Mouse (Mus musculus) heart, embryonic 11.5 days (tissue): ENCODE measurements at regions not wholly inside any gene's neighbourhood (a gene's known extent, or its start where the extent isn't known, plus 50 kb on each side); places are given as distances from the start of the nearest gene placed in this dataset.
A peak's percentile ranks its signal among the peaks of the same experiment; 100 is the strongest.
"Not testable (repeated sequence)": the region's sequence is repeated elsewhere in the genome, so short reads cannot be mapped to it uniquely, and the experiment has no call there.

Experiments
- ATAC-seq: fragments of 200-750 bp; cut with Nextera tagmentation; replicated peaks from 2 replicates; pipeline ENCODE4 v1.8.0; 2017; ENCODE audit warnings: moderate library complexity; ENCODE audit not compliant: insufficient number of reproducible peaks, low FRiP score, low TSS enrichment
- H3K27ac ChIP-seq: fragments of 300-500 bp; sonication (generic); 2 replicates; pipeline ENCODE4 v1.5.1; 2014; ENCODE audit warnings: mild to moderate bottlenecking, low read depth, low read length
- H3K27me3 ChIP-seq: fragments of 300-500 bp; sonication (generic); 2 replicates; pipeline ENCODE4 v1.6.1; 2014; ENCODE audit warnings: mild to moderate bottlenecking, low read length, mixed read lengths; ENCODE audit not compliant: control insufficient read depth, insufficient read depth
- H3K36me3 ChIP-seq: fragments of 300-500 bp; sonication (generic); 2 replicates; pipeline ENCODE4 v1.6.1; 2014; ENCODE audit warnings: mild to moderate bottlenecking, low read length, moderate library complexity, mixed read lengths; ENCODE audit not compliant: control insufficient read depth, insufficient read depth
- H3K4me1 ChIP-seq: fragments of 300-500 bp; sonication (generic); 2 replicates; pipeline ENCODE4 v1.6.1; 2014; ENCODE audit warnings: low read length; ENCODE audit not compliant: control insufficient read depth, insufficient read depth
- H3K4me2 ChIP-seq: fragments of 300-500 bp; sonication (generic); 2 replicates; pipeline ENCODE4 v1.6.1; 2014; ENCODE audit warnings: mild to moderate bottlenecking, moderate library complexity
- H3K4me3 ChIP-seq: fragments of 300-500 bp; sonication (generic); 2 replicates; pipeline ENCODE4 v1.5.1; 2014; ENCODE audit warnings: low read depth, low read length
- H3K9ac ChIP-seq: fragments of 300-500 bp; sonication (generic); 2 replicates; pipeline ENCODE4 v1.6.1; 2014; ENCODE audit warnings: mild to moderate bottlenecking, low read depth, low read length, moderate library complexity
- H3K9me3 ChIP-seq: fragments of 300-500 bp; sonication (generic); replicated peaks from 2 replicates; pipeline ENCODE4 v1.6.1; 2016; ENCODE audit warnings: low read length; ENCODE audit not compliant: control insufficient read depth
- WGBS: fragments of 180-500 bp; shearing (Covaris S2); extraction: QIAGEN DNeasy Blood & Tissue Kit; methylation state at CpG from one replicate; pipeline ENCODE4 v1.1.7; 2014; ENCODE audit not compliant: insufficient replicate concordance; 5-methylcytosine and 5-hydroxymethylcytosine counted together

DNA sequence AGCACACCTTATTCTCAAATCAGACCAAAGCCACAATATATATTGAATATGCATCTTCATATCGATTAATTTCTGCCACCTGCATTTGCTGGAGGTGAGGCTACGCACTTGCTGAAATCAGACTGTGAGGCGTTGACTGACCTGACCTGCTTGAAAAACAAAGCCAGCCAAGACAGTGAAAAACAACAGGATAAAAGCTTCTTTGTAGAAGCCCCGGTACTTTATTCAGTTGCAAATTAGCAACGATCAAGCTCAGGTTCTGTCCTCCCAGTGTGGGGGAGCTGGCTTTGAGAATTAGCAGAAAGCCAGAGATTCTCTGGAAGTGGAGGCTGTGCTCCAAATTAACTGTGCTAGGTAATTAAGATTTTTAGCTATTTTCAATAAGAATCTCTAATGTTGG lies 100.6 kb downstream of the Vmn2r79 start:
- Histone ChIP-seq H3K4me2 (no peak overlapping the region), H3K9ac (no peak overlapping the region), H3K9me3 (0 out of 2 replicates have a peak, but pooled peaks cover 4% of the 10 kb centered on the region), H3K4me1 (no peaks in the 10 kb centered on the region), H3K27me3 (no peaks in the 10 kb centered on the region), H3K4me3 (no peak overlapping the region), H3K27ac (no peak overlapping the region), H3K36me3 (no peaks in the 10 kb centered on the region)
- 77% methylated on average over 5 of the region's 5 CpGs for WGBS
- no peak for ATAC-seq

DNA sequence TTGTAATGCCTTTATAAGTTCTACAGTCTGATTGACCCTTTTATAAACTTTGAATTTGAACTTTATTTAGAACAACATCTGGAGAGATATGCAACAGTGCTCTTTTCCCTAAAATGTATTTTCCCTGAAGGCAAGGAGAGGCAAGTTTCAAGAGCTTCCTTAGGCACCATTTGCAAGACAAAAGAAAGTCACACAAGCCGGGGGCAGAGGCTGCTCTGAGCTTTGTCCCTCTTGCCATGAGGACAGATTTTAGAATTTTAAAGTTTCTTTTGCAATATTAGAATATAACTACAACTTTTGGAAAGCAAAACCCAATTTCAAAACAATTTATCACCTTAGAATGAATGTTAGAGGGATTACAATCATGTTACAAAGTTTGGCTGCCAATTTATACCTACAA lies 103.7 kb downstream of the Vmn2r79 start:
- H3K9ac ChIP-seq, H3K36me3 ChIP-seq, H3K9me3 ChIP-seq, H3K27me3 ChIP-seq, H3K4me1 ChIP-seq, ATAC-seq, H3K4me2 ChIP-seq, H3K4me3 ChIP-seq, H3K27ac ChIP-seq: not testable (repeated sequence)
- WGBS, result 33% methylated on average over 1 of the region's 1 CpGs

DNA sequence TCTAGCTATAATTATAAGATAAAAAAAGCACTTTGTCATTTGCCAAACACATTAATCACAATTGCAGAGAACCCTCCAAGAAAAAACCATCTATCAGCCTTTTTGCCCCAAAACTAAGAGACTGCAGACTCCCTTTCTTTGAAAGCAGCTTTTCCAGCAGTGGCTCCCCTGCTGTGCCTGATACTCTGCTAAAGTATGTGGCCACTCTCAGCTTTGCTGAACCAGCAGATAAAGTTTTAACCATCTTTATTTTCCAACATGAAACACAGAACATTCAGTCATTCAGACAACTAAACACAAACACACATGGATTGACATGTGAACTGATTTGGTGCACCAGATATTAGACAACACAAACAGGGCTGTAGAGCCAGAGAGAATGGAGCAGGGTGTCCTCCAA lies 104.5 kb downstream of the Vmn2r79 start:
- H3K9ac ChIP-seq, H3K4me3 ChIP-seq, H3K4me2 ChIP-seq, H3K27ac ChIP-seq, H3K36me3 ChIP-seq, H3K9me3 ChIP-seq, ATAC-seq, H3K27me3 ChIP-seq, H3K4me1 ChIP-seq: not testable (repeated sequence)

DNA sequence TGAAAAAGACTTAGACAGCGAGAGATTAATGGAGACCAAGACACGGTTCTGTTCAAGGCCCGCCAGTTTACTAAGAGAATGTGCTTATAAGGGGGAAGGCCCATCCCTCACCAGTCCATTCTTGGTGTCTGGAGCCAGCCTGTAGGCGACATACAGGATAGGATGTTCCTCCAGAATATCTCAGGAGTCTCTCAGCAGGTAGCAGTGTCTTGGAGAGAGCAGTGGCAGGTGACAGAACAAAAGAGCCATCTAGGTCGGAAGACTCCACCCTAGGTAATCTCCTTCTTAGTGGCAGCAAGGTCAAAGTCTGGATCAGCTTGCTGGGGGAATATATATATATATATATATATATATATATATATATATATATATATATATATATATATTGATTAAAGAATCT lies 105.4 kb downstream of the Vmn2r79 start:
- not testable (repeated sequence) for H3K27me3 ChIP-seq, ATAC-seq, H3K27ac ChIP-seq, H3K9ac ChIP-seq, H3K4me2 ChIP-seq, H3K9me3 ChIP-seq, H3K36me3 ChIP-seq, H3K4me1 ChIP-seq, H3K4me3 ChIP-seq
- WGBS, result 77% methylated on average over 5 of the region's 5 CpGs

DNA sequence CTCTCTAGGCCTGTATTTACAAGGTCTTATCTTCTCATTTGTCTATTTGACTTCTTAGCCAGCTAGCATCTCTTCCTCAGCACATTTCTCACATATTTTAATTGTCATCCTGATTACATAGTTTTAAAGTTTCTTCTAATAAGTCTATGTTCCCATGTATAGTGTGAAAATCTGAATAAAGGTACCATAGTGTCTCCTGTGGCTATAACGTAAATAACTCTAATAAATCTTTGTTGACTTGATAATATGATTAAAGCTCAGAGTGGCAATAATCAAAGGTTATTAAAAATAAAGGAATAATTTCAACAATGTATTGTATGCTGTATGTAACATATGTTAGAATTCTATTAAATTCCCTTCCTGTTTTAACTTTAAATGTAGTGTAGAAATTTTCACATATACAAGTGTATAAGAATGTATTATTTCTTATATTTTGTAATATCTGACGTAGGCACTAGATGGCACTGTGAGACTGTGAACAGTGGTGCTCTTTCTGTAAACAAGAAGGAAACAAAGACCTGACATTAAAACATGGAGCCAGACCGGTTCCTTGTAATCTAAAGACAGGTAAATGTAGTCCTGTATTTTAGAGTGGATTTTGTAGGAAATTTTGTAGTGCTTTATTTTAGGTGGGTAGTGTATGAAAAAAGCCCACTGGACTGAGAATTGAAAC lies 114.5 kb downstream of the Vmn2r79 start:
- ATAC-seq, result no peak
- Histone ChIP-seq H3K4me1 (no peaks in the 10 kb centered on the region), H3K9ac (no peak overlapping the region), H3K9me3 (no peaks in the 10 kb centered on the region), H3K27ac (no peak overlapping the region), H3K27me3 (no peaks in the 10 kb centered on the region), H3K4me2 (peak overlapping the region; percentile 37), H3K4me3 (no peak overlapping the region), H3K36me3 (no peaks in the 10 kb centered on the region)
- WGBS, result 32% methylated on average over 3 of the region's 3 CpGs

DNA sequence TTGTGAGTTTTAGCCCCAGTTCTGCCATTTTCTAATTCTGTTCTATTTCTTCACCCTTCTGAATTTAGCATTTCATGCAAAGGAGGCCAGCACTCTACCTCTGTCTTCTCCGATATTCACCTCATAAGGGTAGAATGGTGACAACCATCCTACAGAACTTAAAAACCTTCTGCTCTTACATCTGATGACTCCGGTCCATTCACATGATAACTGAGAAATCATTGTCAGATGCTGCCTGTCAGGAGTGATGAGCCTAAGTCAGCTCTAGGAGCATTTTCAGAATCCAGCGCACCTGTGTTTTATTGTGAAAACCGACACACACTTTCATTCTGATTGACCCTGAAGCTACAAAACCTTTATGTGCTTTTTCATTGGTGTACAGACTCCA lies 115.1 kb downstream of the Vmn2r79 start:
- Histone ChIP-seq H3K27ac (no peak overlapping the region), H3K4me3 (no peak overlapping the region), H3K4me2 (peak overlapping the region; percentile 37), H3K9me3 (no peaks in the 10 kb centered on the region), H3K4me1 (no peaks in the 10 kb centered on the region), H3K36me3 (no peaks in the 10 kb centered on the region), H3K27me3 (no peaks in the 10 kb centered on the region), H3K9ac (no peak overlapping the region)
- 70% methylated on average over 4 of the region's 4 CpGs for WGBS
- no peak for ATAC-seq

DNA sequence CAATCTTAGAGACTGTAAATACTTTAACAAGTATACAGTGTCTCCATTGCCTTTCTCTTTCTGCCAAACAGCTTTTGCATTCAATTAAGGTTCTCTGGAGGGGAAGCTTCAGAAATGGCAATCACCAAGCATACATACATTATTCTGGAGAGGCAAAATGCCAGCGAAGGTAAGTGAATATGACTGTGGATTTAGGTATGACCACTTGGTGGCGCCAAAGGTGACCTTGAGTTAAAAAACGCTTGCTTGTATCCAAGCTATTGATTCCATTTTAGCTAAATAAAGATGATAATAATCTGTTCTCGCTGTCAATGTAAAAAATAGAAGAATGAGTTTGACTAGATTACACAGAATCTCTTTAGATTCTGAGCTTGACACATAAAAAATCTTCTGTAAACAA lies 117.7 kb downstream of the Vmn2r79 start:
- ATAC-seq, result no peak
- no peak overlapping the region for H3K9ac ChIP-seq
- no peak overlapping the region for H3K4me3 ChIP-seq
- H3K4me1 ChIP-seq, result no peaks in the 10 kb centered on the region
- 7% methylated on average over 4 of the region's 4 CpGs for WGBS
- H3K9me3 ChIP-seq, result no peaks in the 10 kb centered on the region; the same call in 1 of the 2 replicates
- no peaks in the 10 kb centered on the region for H3K36me3 ChIP-seq
- H3K27me3 ChIP-seq, result no peaks in the 10 kb centered on the region
- H3K4me2 ChIP-seq, result no peak overlapping the region
- H3K27ac ChIP-seq, result no peak overlapping the region

DNA sequence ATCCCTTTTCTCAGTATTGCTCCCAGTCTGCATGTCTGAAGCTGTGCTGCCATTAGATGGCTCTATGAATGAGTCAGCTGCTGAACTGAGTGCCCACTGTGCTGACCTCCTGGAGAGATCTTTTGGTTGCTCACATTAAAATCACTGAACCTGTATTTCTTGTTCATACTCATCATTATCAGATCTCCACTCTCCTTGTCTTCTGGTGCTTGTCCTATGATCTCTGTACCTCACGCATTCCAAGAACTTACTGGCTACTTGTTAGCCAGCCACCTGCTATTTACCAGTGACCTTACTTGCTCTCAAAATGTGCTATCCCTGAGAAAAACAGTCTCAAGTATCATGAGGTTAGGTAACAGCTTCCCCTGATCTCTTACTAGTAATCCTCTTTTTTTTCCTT lies 123.4 kb upstream of the Nox4 start:
- Histone ChIP-seq H3K4me3 (no peak overlapping the region), H3K4me1 (no peaks in the 10 kb centered on the region), H3K27me3 (no peaks in the 10 kb centered on the region), H3K9me3 (no peaks in the 10 kb centered on the region; the same call in 1 of the 2 replicates), H3K4me2 (no peak overlapping the region), H3K9ac (no peak overlapping the region), H3K27ac (no peak overlapping the region), H3K36me3 (no peaks in the 10 kb centered on the region)
- ATAC-seq, result no peak
- WGBS, result 74% methylated on average over 1 of the region's 1 CpGs

DNA sequence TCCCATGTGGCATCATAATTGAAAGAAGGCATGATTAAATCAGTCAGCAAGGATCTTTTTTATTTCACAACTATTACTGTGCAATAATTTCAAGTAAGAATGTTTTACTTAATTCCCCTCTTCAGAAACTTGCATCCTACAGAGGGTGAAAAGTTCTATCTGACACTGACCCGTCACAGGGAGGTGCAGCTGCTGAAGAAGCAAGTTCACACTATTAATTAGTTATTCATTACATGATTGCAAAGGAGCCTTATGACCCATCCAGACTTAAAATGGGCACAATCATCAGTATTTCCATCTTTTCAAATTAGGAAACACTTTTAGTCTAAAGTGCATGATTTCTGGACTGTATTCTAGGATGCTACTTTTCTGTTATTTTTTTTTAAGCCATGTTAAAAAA lies 100.0 kb upstream of the Nox4 start:
- 66% methylated on average over 1 of the region's 1 CpGs for WGBS
- Histone ChIP-seq H3K36me3 (no peaks in the 10 kb centered on the region), H3K9ac (no peak overlapping the region), H3K4me1 (no peaks in the 10 kb centered on the region), H3K27me3 (no peaks in the 10 kb centered on the region), H3K4me2 (no peak overlapping the region), H3K4me3 (no peak overlapping the region), H3K9me3 (no peaks in the 10 kb centered on the region), H3K27ac (no peak overlapping the region)
- ATAC-seq, result no peak
